Mouse (Mus musculus) kidney, adult 2 months (tissue): Measurements from ENCODE around the gene Trnau1ap.

Experiments used
- CTCF ChIP-seq: fragments of 200-500 bp; conservative IDR thresholded peaks from 2 replicates; pipeline ENCODE4 v1.5.1; 2011; ENCODE audit warnings: low read depth, mild to moderate bottlenecking, control low read depth, low read length, moderate library complexity, mixed read lengths; ENCODE audit not compliant: insufficient read depth, insufficient read length
- POLR2A ChIP-seq: fragments of 200-500 bp; IDR thresholded peaks from one replicate; pipeline ENCODE4 v1.6.1; 2011; ENCODE audit warnings: low read depth, low read length, control low read depth

- TF ChIP-seq CTCF, result no peak
- no peak for TF ChIP-seq POLR2A
These were observed 25.2 kb upstream of the Trnau1ap start for GRCm38 (mm10) chr4:132354571-132354970.
